Mouse (Mus musculus) frontal cortex, adult (tissue): ENCODE results near the gene Gm5741.
A peak's percentile ranks its signal among the peaks of the same experiment; 100 is the strongest.
"Not testable (repeated sequence)": the region's sequence is repeated elsewhere in the genome, so short reads cannot be mapped to it uniquely, and the experiment has no call there.

Experiments used
- ATAC-seq: cut with Nextera tagmentation; 2 replicates; pipeline ENCODE4 v1.9.2; 2017; ENCODE audit warnings: mild to moderate bottlenecking, moderate library complexity, mixed read lengths; ENCODE audit not compliant: low TSS enrichment

Gm5741 gene

DNA sequence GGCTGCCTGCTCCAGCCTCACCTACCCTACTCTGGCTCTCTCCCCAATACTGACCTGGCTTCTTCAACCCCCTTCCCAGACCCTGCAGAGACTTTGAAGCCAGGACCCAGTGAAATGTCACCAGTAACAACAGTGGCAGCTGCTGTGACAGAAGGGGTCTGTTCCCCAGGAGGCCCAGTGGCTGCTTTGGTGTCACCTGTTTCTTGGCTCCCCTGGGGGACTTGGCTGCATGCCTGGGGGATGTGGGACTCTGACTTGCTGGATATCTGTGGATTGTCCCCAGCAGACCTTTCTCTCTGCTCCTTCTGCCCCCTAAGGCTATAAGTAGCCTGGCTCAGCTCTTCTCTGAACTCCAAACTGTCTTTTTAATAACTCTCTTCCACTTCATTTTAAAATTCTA is at the start of gene Gm5741:
Gene Gm5741 (minus strand): TSS at position 1 of the 400 bp plus-strand sequence.
- ATAC-seq, result no peak

DNA sequence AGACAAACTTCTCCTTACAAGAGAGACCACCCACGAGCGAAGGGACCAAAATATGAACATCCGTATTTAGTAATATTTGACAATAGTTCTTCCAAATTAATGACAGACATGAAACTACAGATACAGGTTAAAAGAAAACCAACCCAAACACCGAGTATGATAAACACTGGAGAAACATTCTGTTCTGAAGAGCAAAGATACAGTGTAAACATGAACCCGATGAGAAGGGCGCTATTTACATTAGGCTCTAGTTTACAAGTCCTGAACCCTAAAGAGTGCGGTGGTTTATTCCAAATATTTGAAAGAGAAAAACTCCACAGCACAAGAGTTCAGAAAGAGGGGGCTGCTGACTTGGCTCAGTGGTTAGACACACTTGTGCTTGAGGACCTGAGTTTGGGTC is 49.2 kb upstream of the Gm5741 start:
- no peak for ATAC-seq

DNA sequence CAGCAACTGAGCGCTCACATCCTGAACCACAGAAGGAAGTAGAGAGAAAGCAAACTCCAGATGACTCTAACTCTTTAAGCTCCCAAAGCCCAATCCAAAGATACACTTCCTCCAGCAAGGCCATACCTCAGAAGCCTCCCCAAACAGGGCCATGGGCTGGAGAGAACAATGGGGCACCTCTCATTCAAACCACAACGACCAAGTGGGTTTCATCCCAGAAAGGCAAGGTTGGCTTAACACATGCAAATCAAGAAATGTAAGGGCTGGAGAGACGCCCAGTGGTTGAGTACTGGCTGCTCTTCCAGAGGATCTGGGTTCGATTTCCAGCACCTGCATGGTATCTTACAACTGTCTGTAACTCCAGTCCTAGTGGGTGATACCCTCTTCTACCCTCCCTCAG is 47.7 kb upstream of the Gm5741 start:
- no peak for ATAC-seq

DNA sequence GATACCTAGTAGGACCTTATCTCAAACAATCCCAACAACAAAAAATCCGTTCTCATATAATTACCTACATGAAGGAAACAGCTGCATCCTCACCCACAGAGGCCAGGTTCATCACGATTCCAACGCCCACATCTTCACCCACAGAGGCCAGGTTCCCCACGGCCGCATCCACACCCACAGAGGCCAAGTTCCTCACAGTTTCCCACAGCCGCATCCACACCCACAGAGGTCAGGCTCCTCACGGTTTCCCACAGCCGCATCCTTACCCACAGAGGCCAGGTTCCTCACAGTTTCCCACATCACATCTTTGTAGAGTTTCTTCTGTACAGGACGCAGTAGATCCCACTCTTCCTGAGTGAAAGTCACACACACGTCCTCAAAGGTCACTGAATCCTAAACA is 45.5 kb upstream of the Gm5741 start:
- ATAC-seq, result no peak

DNA sequence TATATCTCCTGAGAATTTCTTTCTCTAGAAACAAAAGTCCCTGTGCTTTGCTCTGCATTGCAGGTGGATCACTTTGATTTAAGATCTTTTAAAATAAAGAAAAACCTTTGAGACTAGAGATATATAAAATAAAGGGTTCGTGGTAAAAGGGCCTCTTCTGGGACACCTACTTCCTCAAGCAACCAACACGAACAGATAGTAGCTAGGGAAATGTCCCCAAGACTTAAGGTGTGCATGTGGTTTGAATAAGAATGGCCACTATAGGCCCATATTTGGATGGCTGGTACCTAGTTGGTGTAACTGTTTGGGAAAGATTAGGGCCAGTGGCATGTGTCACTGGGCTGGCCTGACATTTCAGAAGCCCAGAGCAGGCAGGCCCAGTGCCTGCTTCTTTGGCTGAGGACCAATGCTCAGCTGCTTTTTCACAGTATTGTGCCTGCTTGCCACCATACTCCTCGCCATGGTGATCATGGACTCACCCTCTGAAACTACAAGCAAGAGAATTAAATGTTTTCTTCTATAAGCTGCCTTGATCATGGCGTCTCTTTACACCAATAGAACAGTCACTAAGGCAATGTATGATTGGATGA is 32.4 kb upstream of the Gm5741 start:
- ATAC-seq, result no peak

DNA sequence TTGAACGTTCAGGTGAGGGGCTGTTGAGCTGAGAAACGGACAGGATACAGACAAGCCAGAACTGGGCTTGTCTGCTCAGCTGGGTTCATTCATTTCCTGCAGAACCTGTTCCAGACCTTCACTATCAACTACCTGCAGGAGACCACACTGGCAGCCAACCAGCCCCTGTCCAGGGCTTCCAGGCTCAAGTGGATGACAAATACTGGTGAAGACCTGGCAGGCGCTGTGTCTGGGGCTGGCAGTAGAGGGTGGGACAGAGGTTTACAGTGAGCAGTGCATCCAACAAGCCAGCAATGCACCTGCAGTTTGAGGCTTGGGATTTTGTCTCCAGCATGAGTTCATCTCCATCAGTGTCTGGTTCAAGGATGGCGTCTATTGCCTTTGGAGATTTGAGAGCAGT is 29.1 kb upstream of the Gm5741 start:
- ATAC-seq, result no peak

DNA sequence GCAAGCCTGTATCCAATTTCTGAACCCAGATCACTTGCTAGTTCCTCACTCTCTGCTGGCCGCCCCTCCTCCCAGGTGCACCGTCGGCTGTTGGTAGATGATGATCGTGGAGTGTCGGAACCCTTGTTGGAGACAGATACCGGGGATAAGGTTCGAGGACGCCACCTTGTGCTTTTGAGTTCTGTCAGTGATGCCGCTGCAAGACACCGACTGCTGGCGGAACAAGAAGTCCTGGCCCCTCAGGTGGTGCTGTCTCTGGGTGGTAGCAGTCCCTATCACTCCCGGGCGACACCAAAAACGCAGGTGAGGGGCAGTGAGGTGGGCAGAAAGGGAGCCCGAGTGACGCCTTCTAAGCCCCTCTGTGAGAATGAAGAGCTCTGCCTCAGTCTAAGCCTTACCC is 28.4 kb upstream of the Gm5741 start:
- ATAC-seq, result no peak

DNA sequence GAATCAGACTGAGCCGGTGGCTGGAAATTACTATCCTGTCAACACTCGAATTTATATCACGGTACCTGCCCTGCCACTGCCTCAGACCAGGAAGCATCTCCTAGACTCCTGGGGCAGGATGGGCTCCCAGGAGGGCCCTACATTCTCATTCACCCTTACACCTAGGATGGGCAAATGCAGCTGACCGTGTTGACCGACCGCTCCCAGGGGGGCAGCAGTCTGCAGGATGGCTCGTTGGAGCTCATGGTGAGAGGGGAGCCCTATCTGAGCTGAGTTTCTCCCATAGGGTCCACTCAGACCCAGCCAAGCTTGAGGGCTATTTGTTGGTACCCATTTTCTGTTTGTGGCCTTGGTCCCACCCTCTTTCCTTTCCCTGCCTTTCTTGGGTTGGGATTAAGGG is 27.8 kb upstream of the Gm5741 start:
- ATAC-seq, result no peak

DNA sequence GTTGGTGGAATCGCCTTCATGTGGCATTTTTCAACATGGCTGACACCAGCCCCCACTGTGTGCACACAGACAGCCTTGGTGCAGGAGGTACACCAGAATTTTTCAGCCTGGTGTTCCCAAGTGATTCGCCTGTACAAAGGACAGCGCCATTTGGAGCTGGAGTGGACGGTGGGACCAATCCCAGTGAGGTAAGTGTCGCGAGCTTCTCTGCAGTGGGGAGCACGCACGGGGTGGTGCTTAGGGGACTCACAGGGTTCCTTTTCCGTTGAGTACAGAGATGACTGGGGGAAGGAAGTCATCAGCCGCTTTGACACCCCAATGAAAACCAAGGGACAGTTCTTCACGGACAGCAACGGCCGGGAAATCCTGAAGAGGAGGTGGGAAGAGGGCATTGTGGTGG is 27.3 kb upstream of the Gm5741 start:
- no peak for ATAC-seq

DNA sequence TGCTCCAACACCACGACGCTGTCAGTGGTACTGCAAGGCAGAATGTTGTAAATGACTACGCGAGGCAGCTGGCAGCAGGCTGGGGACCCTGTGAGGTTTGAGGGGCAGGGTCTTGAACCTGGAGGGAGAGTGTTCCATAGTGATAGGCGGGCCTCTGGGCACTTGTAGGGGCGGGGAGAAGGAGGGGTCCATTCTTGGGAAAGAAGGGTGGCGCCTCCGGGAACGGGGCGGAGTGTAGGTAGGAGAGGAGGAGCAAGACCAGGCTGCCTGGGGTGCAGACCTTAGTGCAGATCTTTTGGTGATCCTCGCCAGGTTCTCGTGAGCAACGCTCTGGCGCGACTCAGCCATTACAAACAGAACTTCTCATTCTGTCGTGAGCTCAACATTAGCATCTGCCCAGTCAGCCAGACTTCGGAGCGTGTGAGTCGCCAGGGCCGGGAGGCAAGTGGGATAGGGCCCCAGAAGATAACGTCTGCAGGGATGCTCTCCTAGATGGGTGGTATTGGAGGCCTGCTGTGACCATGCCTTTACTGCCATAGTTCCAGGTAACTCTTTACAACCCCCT is 23.8 kb upstream of the Gm5741 start:
- ATAC-seq, result no peak; the same call in 1 of the 2 replicates

DNA sequence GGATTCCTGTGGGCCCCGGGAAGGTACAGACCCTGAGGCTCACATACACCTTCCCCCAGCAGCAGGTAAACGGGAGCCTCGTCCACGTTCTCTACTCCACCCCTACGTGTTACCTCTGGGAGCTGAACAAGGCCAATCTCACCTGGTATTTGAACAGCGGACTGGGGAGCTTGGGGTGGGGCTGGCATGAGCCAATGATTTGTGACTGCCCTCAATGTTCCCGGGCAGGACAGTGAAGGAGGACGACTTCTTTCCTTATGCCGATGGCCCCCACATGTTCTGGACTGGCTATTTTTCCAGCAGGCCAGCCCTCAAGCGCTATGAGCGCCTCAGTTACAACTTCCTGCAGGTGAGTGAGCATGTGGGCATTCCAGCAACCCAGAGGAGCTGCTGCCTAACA is 23.1 kb upstream of the Gm5741 start:
- ATAC-seq, result no peak

DNA sequence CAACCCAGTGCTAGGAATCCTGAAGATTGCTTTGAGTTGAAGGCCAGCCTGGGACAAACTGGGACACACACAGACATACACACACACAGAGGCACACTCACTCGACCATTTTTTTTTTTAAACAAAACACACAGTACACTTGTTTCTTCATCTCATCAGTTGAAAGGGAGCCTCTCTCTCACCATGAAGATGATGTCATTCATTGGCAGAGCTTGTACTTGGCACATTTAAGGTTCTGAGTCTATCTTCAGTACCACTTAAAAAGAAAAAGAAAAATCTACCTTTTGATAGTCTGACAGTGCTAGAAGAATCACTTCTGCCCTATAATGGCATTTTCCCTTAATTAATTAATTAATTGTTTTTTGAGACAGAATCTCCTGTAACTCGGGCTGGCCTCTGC is 21.0 kb upstream of the Gm5741 start:
- no peak for ATAC-seq

DNA sequence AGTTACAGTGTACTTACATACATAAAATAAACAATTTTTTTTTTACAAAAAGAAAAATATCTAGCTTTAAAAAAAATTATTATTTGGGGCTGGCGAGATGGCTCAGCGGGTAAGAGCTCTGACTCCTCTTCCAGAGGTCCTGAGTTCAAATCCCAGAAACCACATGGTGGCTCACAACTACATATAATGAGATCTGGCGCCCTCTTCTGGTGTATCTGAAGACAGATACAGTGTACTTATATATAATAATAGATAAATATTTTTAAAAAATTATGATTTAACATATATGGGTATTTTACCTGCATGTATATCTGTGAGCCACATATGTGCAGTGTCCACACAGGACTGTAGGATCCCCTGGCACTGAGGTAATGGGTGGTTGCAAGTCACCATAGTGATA is 18.5 kb upstream of the Gm5741 start:
- no peak for ATAC-seq

DNA sequence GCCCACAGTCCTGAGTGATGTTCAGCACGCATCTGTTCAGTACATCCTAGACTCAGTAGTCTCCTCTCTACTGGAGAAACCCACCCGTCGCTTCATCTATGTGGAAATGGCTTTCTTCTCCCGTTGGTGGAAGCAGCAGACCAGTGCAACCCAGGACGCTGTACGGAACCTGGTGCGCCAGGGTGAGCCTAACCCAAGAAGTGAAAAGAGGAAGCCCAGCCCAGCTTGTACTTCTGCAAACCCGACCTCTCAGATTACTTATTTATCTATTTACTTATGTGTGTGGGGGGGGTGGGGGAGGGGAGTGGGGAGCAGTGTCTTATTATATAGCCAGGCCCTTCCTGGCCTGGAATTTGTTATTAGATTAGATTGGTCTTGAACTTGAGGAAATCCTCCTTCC is 16.9 kb upstream of the Gm5741 start:
- no peak for ATAC-seq

DNA sequence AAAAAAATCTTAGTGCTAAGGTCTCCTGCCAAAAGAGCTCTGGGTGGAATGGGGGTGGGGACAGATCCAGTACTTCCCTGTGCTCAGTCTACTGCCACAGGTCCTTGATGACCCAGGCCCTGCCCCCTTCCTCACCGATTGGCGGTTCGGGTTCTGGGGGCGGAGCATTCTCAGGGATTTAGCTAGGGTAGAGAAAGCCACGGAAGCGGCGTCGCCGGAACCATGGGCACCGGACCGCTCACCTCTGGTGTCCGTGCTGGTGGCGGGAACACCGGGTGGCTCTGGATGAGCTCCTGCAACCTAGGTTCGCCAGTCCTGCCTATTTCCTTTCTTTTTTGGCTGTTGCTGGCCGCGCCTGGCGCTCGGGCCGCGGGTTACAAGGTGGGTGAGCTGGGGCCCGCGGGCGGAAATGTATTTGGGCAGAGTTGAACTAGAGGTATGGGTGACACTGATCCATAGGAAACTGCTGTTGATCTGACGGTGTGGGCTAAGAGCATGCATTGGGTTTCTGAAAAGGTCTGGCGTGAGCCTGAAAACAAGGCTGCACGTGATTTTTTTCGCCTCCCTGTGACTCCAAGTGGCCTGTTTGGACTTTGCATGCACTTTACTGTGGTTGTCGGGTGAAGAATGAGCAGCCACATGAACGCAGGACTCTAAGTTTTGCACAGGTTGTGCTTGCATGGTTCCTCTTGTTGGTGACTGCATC is 15.5 kb upstream of the Gm5741 start, which contains the start of gene Man2b1:
Gene Man2b1 (plus strand): TSS at position 163 of the 706 bp plus-strand sequence.
- peak; percentile 89 for ATAC-seq

DNA sequence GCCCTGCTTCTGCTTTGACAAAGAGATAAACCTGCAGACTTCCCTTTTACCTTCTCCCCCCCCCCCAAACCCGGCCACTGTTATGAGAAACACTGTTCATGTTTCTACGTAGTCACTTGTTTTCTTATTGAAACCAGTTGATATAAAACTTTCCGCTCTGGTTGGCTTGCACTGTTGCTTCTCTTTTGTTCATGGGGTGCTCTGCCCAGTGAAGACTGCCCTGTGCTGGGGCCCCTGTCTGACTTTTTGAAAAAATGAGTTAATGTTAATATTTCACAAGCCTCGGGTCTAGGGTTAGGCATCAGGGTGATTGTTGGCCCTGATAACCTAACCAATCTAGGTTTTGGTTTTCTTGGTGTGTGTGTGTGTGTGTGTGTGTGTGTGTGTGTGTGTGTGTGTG is 14.4 kb upstream of the Gm5741 start:
- ATAC-seq, result not testable (repeated sequence)

DNA sequence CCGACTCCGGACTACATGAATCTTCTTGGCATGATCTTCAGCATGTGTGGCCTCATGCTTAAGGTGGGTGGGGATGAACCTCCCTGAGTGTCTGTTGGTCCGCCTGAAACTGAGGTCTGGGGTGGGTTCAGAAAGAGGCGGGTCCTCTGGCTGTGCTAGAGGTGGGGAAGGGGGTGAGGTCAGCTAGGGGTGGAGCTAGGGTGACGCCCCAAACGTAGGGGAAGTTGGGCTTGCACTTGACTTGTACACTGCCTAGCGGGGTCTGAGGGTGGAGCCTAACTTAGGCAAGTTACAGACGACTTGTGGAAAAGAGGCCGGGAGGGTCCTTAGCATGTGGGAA is 13.4 kb upstream of the Gm5741 start, which contains the start of gene Wdr83:
Gene Wdr83 (minus strand): TSS at position 91 of the 340 bp plus-strand sequence.
- no peak for ATAC-seq

DNA sequence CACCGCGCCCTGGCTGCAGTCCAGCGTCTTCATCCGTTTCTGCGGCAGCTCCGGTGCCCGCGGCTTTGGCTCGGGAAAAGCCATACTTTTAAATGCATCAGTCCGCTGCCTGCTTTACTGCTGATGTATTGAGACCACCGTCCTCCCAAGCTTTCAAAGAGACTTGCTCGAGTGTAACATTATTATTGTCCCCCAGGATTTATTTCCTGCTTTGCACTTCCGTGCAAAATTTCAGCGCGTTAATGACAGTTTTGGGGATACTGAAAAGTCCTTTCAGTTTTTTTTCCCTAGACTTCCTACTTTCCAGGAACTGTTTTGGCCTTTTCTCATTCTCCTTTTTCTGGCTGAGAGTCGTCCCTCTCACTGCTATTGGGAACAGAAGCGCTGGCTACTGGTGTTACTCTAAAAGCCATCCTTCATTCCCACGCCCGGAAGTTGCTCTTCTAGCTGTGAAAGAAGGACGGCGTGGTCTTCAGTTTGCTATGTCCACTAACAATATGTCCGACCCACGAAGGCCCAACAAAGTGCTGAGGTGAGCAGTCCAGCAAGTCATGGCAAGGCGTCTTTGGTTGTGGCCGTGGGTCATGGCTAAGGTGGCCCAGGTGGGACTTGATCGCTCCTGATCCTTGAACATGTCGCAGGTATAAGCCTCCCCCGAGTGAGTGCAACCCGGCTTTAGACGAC is 12.9 kb upstream of the Gm5741 start, which contains the start of gene Wdr83os:
Gene Wdr83os (plus strand): TSS at position 209 of the 684 bp plus-strand sequence.
- peak; percentile 29; the same call in 1 of the 2 replicates for ATAC-seq

DNA sequence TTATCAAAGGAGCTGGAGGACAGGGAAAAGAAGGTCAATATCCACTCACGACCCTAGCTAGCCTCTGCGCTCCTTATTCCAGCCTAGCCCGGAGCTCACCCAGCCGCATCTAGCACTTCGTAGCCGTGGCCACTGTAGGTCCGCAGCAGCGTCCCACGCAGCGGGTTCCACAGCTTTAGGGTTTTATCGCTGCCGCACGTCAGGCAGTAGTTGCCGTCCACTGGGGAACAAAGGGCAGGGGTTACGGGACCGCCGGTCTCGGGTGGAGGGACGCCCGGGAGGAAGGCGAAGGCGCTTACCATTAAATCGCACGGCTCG is 12.4 kb upstream of the Gm5741 start:
- ATAC-seq, result no peak

DNA sequence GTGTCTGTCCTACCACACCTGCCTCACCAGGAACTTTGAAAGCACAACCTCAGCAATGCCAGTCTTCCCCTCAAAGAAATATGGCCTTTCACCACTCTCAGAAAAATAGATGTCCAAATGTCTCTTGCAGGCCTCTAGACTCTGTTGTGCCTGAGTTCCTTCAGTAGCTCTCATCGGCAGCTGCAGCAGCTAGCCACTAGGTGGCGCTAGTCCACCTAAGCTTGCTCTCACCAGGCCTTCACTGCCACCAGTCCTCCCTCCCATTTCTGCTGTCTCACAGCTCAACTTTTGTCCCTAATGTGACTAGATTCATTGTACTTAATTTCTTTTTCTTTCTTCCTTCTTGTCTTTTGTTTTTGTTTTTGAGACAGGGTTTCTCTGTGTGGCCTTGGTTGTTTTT is 9.2 kb upstream of the Gm5741 start:
- ATAC-seq, result peak; percentile 62

DNA sequence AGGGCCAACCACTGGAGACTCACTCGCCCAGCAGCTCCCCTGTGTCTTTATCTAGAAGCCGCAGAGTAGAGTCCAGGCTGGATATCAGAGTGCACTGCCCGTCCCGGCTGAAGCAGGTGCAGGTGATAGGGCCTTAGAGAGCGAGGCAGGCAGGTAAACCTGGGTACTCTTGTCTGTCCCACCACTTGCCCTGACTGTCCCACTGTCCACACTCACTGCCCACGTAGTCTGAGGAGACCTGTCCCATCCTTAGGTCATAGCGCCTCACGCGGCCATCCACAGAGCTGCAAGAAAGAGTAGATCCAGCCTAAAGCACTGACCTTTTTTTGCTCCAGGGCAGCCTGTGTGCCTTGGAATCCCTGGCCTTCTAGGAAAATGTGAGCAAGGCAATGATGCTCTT is 8.2 kb upstream of the Gm5741 start:
- ATAC-seq, result no peak

DNA sequence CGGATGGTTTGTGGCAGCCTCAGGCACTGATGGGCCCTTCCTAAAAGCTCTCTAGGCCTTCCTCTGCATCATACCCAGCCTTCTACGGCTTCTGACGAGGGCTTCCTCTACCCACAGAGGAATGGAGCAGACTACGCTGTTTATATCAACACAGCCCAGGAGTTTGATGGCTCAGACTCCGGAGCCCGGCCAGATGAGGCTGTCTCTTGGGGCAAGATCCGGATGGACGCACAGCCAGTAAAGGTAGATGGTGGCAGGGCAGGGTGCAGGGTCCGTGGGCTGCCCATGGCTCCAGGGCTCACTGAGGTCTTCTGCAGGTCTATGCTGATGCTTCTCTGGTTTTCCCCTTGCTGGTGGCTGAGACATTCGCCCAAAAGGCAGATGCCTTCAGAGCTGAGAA is 6.8 kb upstream of the Gm5741 start:
- no peak for ATAC-seq

DNA sequence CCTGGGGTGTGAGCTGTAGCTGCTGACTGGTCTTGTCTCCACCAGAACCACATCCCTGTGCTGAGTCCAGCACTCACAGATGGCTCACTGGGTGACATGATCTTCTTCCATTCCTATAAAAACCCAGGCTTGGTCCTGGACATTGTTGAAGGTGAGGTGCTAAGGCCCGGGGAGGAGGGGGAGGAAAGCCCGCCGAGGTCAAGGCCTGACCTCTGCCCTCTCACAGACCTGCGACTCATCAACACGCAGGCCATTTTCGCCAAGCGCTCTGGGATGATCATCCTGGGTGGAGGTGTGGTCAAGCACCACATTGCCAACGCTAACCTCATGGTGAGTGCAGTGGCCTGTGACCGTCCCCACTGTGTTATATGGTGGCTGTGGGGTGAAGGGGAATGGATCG is 6.4 kb upstream of the Gm5741 start:
- ATAC-seq, result no peak
